ENCODE assay signal across 8 mouse cellular contexts in genomic region chr7:70643694-70644301, GRCm38 (mm10).
A peak's percentile ranks its signal among the peaks of the same experiment; 100 is the strongest.
DNase-seq lines count a peak whose midpoint lies in the region; ATAC-seq lines count a peak whose summit lies in the region.

No protein-coding gene starts in this region.

- 47% methylated on average over 9 of the region's 9 CpGs for WGBS in heart, embryonic 10.5 days
- 52% methylated on average over 9 of the region's 9 CpGs for WGBS in heart, embryonic 15.5 days
- WGBS in limb, embryonic 12.5 days: 3% methylated on average over 9 of the region's 9 CpGs

- H3K27me3 ChIP-seq in heart, embryonic 10.5 days (ENCODE audit: insufficient read depth, poor library complexity, severe bottlenecking): no peaks in the 10 kb centered on the region
- no peaks in the 10 kb centered on the region for H3K27me3 ChIP-seq in heart, embryonic 15.5 days
- peaks cover 20% of the 10 kb centered on the region for H3K27me3 ChIP-seq in limb, embryonic 12.5 days

- ATAC-seq in heart, embryonic 15.5 days (replicated peaks; ENCODE audit: insufficient number of reproducible peaks, insufficient read depth, low FRiP score, low read depth): peak; percentile 27
- peak; percentile 93 for ATAC-seq in limb, embryonic 12.5 days (ENCODE audit: insufficient number of reproducible peaks, insufficient read depth, low FRiP score, low TSS enrichment, low read depth)

- peak; percentile 79 for DNase-seq in heart, embryonic 10.5 days (ENCODE audit: low spot score)
- DNase-seq in heart, postnatal 14 days: no peak
- peak; percentile 83 for DNase-seq in embryo, embryonic 10 days (ENCODE audit: low spot score)
- DNase-seq in spleen, postnatal 14 days (ENCODE audit: low spot score in 2 of 2): no peak
- no peak for DNase-seq in thymus, postnatal 36 days
- DNase-seq in adrenal gland, postnatal 36 days: no peak

- H3K9ac ChIP-seq in heart, embryonic 15.5 days: no peak overlapping the region
- no peak overlapping the region for H3K9ac ChIP-seq in limb, embryonic 12.5 days (replicated peaks)

- 0 out of 2 replicates have a peak overlapping the region, but pooled peaks have one; percentile 36 for H3K27ac ChIP-seq in heart, embryonic 10.5 days
- no peak overlapping the region for H3K27ac ChIP-seq in heart, embryonic 15.5 days
- peak overlapping the region; percentile 53 for H3K27ac ChIP-seq in limb, embryonic 12.5 days

- no peak overlapping the region for H3K4me2 ChIP-seq in heart, embryonic 15.5 days
- H3K4me2 ChIP-seq in limb, embryonic 12.5 days: peak overlapping the region; percentile 26

- peaks cover 11% of the 10 kb centered on the region for H3K4me1 ChIP-seq in heart, embryonic 10.5 days
- H3K4me1 ChIP-seq in heart, embryonic 15.5 days (replicated peaks): no peaks in the 10 kb centered on the region
- peaks cover 25% of the 10 kb centered on the region for H3K4me1 ChIP-seq in limb, embryonic 12.5 days (replicated peaks)

- intact Hi-C loops in heart, postnatal 14 days (cut with DNase I): no loop called here

- no peaks in the 10 kb centered on the region for H3K36me3 ChIP-seq in heart, embryonic 10.5 days
- H3K36me3 ChIP-seq in heart, embryonic 15.5 days: no peaks in the 10 kb centered on the region
- no peaks in the 10 kb centered on the region for H3K36me3 ChIP-seq in limb, embryonic 12.5 days

- H3K4me3 ChIP-seq in heart, embryonic 10.5 days: no peak overlapping the region
- H3K4me3 ChIP-seq in heart, embryonic 15.5 days: no peak overlapping the region
- H3K4me3 ChIP-seq in limb, embryonic 12.5 days (replicated peaks): no peak overlapping the region

- H3K9me3 ChIP-seq in heart, embryonic 10.5 days: no peaks in the 10 kb centered on the region
- H3K9me3 ChIP-seq in heart, embryonic 15.5 days (replicated peaks): no peaks in the 10 kb centered on the region
- H3K9me3 ChIP-seq in limb, embryonic 12.5 days: no peaks in the 10 kb centered on the region

Comparison
In these comparisons a context has a peak if more than half of its experiments do, and no peak if none do; other contexts are left out.
1. DNase-seq: peak in heart, embryonic 10.5 days (single experiment) and embryo, embryonic 10 days (single experiment); none in heart, postnatal 14 days (0 of 2), spleen, postnatal 14 days (0 of 2), thymus, postnatal 36 days (0 of 2) and adrenal gland, postnatal 36 days (0 of 2).